Mouse (Mus musculus) cerebellum, adult 18-20 months (tissue): ENCODE data around the gene Rab3il1.
"Not testable (repeated sequence)": the region's sequence is repeated elsewhere in the genome, so short reads cannot be mapped to it uniquely, and the experiment has no call there.

ENCODE experiments used
- DNase-seq, 2 experiments: peaks; one replicate each; pipeline ENCODE4 v3.0.0; 2021

Rab3il1 gene

GRCm38 (mm10) chr19:10001206-10001969 is at the start of gene Rab3il1, which contains the start of gene Best1:
Gene Rab3il1 (plus strand): TSS chr19:10001669.
Gene Best1 (minus strand): TSS chr19:10001633.
- no peak for DNase-seq

GRCm38 (mm10) chr19:9952390-9952789 is 49.1 kb upstream of the Rab3il1 start:
- DNase-seq: no peak

- no peak for DNase-seq
Measured at GRCm38 (mm10) chr19:9952912-9953311, 48.6 kb upstream of the Rab3il1 start.

GRCm38 (mm10) chr19:9954055-9954810 is 47.2 kb upstream of the Rab3il1 start:
- peak; percentile 27 to 28 for DNase-seq

GRCm38 (mm10) chr19:9954811-9955202 is 46.7 kb upstream of the Rab3il1 start:
- DNase-seq: no peak

- DNase-seq: no peak
Measured at GRCm38 (mm10) chr19:9955438-9955837, 46.0 kb upstream of the Rab3il1 start.

GRCm38 (mm10) chr19:9956624-9957388 is 44.7 kb upstream of the Rab3il1 start:
- DNase-seq: no peak

- DNase-seq: no peak
Measured at GRCm38 (mm10) chr19:9957965-9958364, 43.5 kb upstream of the Rab3il1 start.

GRCm38 (mm10) chr19:9960769-9961168 is 40.7 kb upstream of the Rab3il1 start:
- no peak for DNase-seq

- DNase-seq: no peak
Measured at GRCm38 (mm10) chr19:9964205-9964916, 37.1 kb upstream of the Rab3il1 start.

- no peak for DNase-seq
Measured at GRCm38 (mm10) chr19:9966096-9966867, 35.2 kb upstream of the Rab3il1 start.

- DNase-seq: no peak
Measured at GRCm38 (mm10) chr19:9968081-9968787, 33.2 kb upstream of the Rab3il1 start.

- DNase-seq: not testable (repeated sequence)
Measured at GRCm38 (mm10) chr19:9974853-9975252, 26.6 kb upstream of the Rab3il1 start.

GRCm38 (mm10) chr19:9977085-9977484 is 24.4 kb upstream of the Rab3il1 start:
- DNase-seq: no peak

GRCm38 (mm10) chr19:9978431-9978951 is 23.0 kb upstream of the Rab3il1 start:
- DNase-seq: peak; percentile 42 to 45

- DNase-seq: no peak
Measured at GRCm38 (mm10) chr19:9979156-9979555, 22.3 kb upstream of the Rab3il1 start.

- no peak for DNase-seq
Measured at GRCm38 (mm10) chr19:9980258-9980657, 21.2 kb upstream of the Rab3il1 start, which contains the start of gene Fth1. Gene Fth1 (plus strand): TSS chr19:9980598.

GRCm38 (mm10) chr19:9981621-9982020 is 19.8 kb upstream of the Rab3il1 start:
- peak; percentile 17 to 30 for DNase-seq

GRCm38 (mm10) chr19:9982151-9982851 is 19.2 kb upstream of the Rab3il1 start:
- DNase-seq: peak; percentile 92 to 97
